Mouse (Mus musculus) T-helper 1 cell (primary cell): Measurements from ENCODE around the gene 3110001I22Rik.

Experiments
- in situ Hi-C: fragments of 300-600 bp; cut with MboI, MseI; formaldehyde crosslinking; loops from one replicate; pipeline ENCODE4 v1.15.1; 2025; ENCODE audit warnings: high pct_unique_total_duplicates

Gene 3110001I22Rik

DNA sequence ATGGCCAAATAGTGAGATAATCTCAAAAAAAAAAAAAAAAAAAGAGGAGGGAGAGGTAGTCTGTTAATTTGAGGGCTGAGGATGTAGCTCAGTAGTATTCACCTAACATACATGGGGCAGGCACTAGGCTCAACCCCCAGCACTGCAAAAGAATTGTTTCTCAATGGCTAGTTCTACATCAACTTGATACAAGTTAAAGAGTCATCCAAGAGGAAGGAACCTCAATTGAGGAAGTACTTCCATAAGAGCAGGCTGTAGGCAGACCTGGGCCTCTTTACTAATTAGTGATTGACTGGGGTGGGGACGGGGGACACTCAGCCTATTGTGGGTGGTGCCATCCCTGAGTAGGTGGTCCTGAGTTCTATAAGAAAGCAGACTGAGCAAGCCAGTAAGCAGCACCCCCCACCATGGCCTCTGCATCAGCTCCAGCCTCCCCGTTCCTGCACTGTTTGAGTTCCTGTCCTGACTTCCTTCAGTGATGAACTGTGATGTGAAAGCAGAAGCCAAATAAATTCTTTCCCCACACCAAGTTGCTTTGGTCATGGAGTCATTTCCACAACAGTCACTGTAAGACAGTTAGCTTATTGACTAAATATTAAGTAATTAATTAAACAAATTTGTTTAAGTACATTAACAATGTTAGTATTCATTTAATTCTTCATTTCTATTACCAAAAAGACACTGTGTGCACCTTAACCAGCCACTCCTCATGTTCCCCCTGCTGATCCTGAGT lies 45.3 kb downstream of the 3110001I22Rik start:
- in situ Hi-C loops = no loop called here

- in situ Hi-C loops = no loop called here
Observed at GRCm38 (mm10) chr16:13722937-13723336, 51.2 kb downstream of the 3110001I22Rik start.

DNA sequence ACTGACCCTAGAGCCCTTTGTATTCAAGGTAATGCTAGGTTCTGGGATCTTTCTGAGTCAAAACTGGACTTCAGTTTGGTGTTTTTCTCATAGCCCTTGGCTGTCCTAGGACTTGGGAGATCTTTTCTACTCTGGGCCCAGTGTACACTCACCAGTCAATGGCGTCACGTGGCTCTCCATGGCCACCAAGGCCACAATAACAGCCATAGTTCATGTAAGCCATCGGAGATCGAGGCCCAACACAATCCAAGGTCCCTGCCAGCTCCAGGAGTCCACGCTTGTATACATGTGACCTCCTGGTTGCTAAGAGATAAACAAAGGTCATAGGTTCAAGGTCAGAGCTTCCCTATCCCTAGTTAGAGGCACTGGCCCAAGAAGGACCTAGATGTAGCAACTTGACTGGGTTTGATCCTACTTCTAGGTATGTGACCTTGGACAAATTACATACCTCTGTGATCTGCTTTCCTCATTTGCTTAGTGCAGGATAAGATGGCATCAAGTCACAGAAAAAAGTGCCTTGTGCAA lies 56.1 kb downstream of the 3110001I22Rik start:
- in situ Hi-C loops = no loop called here
